Mouse (Mus musculus): ENCODE results near the gene Ovgp1. TPM values are rescaled to one million over a fixed set of nuclear protein-coding genes. Genes with fewer than 3 reads are reported as not detected.

Ovgp1 gene
- 15.8 and 17.3 TPM in 2 replicates for polyA plus RNA-seq (2012; rRNA removed)

DNA sequence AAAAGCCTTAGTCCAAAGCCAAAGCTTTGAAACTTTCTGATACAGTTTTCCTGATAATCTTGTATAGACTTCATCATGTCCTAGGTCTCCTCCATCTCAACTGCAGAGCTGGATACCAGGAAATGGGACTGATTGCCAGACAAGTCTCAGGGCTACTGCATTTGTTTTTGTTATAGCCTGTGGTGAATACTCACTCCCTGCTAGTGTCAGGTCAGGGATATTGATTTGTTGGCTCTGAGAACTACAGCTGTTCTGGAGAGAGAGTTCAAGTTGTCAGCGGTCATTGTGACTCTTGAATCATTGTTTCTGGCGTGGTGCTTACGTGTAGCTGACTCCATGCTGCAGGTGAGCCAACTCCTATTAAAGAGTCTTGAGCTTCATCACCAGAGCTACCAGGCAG lies at the start of gene Ovgp1:
Gene Ovgp1, plus strand, starts transcription at position 301 of the 400 bp plus-strand sequence.
- DNase-seq, result no peak
- H3K4me3 ChIP-seq (replicated peaks; ENCODE audit: insufficient read depth, low read depth, low read length), result no peak within 1 kb of the TSS
- TF ChIP-seq POLR2A (IDR thresholded peaks at IDR 0.05; ENCODE audit: borderline replicate concordance, insufficient read depth, low read length), result no peak
- no peak for TF ChIP-seq CTCF (IDR thresholded peaks at IDR 0.05; ENCODE audit: borderline replicate concordance, insufficient read depth, low read depth, low read length)
- no peak within 1 kb of the TSS for H3K27ac ChIP-seq (ENCODE audit: insufficient read depth, low read length)
- H3K4me1 ChIP-seq (ENCODE audit: control insufficient read depth, insufficient read depth, low read length), result no peaks in the 10 kb centered on the region; the same call in 1 of the 2 replicates
- 66% methylated on average over 3 of the region's 3 CpGs for WGBS
- H3K27me3 ChIP-seq (ENCODE audit: control insufficient read depth, insufficient read depth, low read length), result no peaks in the 10 kb centered on the region

DNA sequence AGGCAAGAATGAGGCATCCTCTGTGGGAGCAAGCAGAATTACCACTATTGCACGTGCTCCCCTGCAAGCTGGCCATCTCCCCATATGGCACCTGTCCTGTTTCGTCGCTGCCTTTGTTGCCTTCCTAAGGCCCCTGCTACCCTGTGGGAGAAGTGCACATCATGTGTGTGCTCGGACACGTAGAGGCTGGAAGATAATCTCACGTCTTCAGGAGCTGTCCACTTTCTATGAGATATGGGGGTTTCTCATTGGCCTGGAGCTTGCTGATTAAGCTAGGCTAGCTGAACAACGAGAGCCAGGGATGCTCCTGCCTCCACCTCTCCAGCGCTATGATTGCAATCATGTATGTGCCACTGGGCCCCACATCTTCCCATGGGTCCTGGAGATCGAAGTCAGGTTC lies 48.9 kb upstream of the Ovgp1 start:
- no peaks in the 10 kb centered on the region for H3K27me3 ChIP-seq (ENCODE audit: control insufficient read depth, insufficient read depth, low read length)
- 77% methylated on average over 9 of the region's 9 CpGs for WGBS
- TF ChIP-seq POLR2A (IDR thresholded peaks at IDR 0.05; ENCODE audit: borderline replicate concordance, insufficient read depth, low read length) (no peak), CTCF (IDR thresholded peaks at IDR 0.05; ENCODE audit: borderline replicate concordance, insufficient read depth, low read depth, low read length) (no peak)
- H3K4me1 ChIP-seq (ENCODE audit: control insufficient read depth, insufficient read depth, low read length), result no peaks in the 10 kb centered on the region
- no peak for DNase-seq
- no peak overlapping the region for H3K4me3 ChIP-seq (replicated peaks; ENCODE audit: insufficient read depth, low read depth, low read length)
- H3K27ac ChIP-seq (ENCODE audit: insufficient read depth, low read length), result no peak overlapping the region

DNA sequence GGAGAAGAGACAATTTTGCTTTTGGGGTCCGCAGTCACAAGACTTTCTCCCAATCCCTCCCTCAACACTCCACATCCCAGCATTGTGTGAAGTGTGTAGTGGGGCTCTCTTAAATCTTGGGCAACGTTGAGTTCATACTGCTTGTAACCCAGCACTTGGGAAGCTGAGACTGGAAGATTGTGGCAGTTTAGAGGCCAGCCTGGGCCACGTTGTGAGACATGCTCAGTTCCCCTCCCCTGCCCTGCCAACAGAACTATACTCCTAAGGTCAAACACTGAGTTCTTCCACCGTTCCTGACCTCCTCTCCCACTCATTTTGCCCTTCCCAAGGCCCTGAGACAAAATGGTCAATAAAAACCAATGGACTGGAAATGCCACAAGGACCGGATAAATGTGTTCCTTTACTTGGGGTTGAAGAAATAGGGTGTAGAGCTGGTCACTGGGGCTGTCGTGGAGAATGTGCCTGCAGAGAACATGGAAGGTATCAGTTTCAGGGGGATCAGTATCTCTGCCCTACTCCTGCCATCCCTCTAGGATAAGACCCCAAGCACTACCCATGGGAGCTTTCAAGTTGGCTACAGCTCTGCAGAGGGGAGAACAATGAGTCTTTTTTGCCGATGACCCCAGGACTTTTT lies 45.8 kb upstream of the Ovgp1 start:
- Histone ChIP-seq H3K27me3 (ENCODE audit: control insufficient read depth, insufficient read depth, low read length) (no peaks in the 10 kb centered on the region), H3K4me1 (ENCODE audit: control insufficient read depth, insufficient read depth, low read length) (no peaks in the 10 kb centered on the region), H3K4me3 (replicated peaks; ENCODE audit: insufficient read depth, low read depth, low read length) (no peak overlapping the region), H3K27ac (ENCODE audit: insufficient read depth, low read length) (no peak overlapping the region)
- 83% methylated on average over 7 of the region's 7 CpGs for whole genome bisulfite sequencing
- TF ChIP-seq POLR2A (IDR thresholded peaks at IDR 0.05; ENCODE audit: borderline replicate concordance, insufficient read depth, low read length) (no peak), CTCF (IDR thresholded peaks at IDR 0.05; ENCODE audit: borderline replicate concordance, insufficient read depth, low read depth, low read length) (no peak)
- DNase-seq, result no peak

DNA sequence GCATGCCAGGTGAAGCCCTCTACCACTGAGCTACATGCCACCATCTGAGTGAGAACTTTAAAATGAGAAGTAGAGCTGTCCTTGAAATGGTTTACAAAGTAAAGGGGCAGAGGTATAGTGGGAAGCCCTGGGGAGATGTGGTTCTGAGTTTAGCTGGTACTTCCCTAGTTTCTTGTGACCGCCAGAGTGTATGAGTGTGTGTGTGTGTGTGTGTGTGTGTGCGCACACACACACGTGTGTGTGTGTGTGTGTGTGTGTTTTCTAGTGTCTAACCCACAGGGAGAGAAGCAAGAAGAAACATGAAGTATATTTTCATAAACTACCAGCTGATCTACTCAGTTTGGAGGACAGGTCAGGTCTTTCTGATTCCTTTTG lies 45.3 kb upstream of the Ovgp1 start:
- no peak for DNase-seq
- H3K27ac ChIP-seq (ENCODE audit: insufficient read depth, low read length), result no peak overlapping the region
- TF ChIP-seq CTCF (IDR thresholded peaks at IDR 0.05; ENCODE audit: borderline replicate concordance, insufficient read depth, low read depth, low read length) (no peak), POLR2A (IDR thresholded peaks at IDR 0.05; ENCODE audit: borderline replicate concordance, insufficient read depth, low read length) (no peak)
- no peak overlapping the region for H3K4me3 ChIP-seq (replicated peaks; ENCODE audit: insufficient read depth, low read depth, low read length)
- H3K4me1 ChIP-seq (ENCODE audit: control insufficient read depth, insufficient read depth, low read length), result no peaks in the 10 kb centered on the region
- WGBS, result 78% methylated on average over 3 of the region's 3 CpGs
- no peaks in the 10 kb centered on the region for H3K27me3 ChIP-seq (ENCODE audit: control insufficient read depth, insufficient read depth, low read length)

DNA sequence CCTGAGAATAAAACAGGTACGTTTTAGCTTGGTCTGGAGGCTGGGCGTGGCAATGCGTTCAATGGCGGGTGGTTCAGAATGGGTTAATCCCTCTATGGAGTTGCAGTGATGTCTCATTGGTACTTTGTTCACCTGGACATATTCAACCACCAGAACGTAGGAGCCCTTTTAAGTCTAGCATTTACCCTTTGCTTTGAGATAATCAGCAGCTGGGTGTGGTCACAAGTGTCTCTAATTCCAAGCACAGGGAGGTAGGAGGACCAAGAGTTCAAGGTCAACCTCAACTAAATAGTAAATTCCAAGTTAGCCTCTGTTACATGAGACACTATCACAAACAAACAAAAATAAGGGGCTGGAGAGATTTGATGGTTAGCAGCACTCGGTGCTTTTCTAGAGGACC lies 44.7 kb upstream of the Ovgp1 start:
- H3K27ac ChIP-seq (ENCODE audit: insufficient read depth, low read length), result no peak overlapping the region
- H3K27me3 ChIP-seq (ENCODE audit: control insufficient read depth, insufficient read depth, low read length), result no peaks in the 10 kb centered on the region
- DNase-seq, result no peak
- 89% methylated on average over 6 of the region's 6 CpGs for WGBS
- TF ChIP-seq CTCF (IDR thresholded peaks at IDR 0.05; ENCODE audit: borderline replicate concordance, insufficient read depth, low read depth, low read length) (no peak), POLR2A (IDR thresholded peaks at IDR 0.05; ENCODE audit: borderline replicate concordance, insufficient read depth, low read length) (no peak)
- H3K4me1 ChIP-seq (ENCODE audit: control insufficient read depth, insufficient read depth, low read length), result no peaks in the 10 kb centered on the region
- H3K4me3 ChIP-seq (replicated peaks; ENCODE audit: insufficient read depth, low read depth, low read length), result no peak overlapping the region

DNA sequence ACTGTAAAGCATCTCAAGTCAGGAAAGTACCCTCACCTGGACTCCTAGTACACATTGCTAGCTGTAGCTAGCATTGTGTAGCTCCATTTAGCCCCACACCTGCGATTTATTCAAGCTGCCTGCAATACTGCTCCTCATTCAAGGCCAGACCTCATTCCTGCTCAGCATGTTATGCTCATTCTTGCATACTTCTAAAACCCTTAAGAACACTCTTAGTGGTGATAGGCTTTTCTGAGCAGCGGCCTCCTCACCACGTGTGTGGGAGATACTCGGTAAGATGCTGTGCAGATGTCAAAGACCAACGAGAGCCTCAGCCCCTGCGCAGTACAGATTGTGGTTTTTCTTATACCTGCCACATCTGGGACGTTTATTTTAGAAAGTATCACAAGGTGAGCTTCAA lies 43.7 kb upstream of the Ovgp1 start:
- Histone ChIP-seq H3K4me3 (replicated peaks; ENCODE audit: insufficient read depth, low read depth, low read length) (no peak overlapping the region), H3K27ac (ENCODE audit: insufficient read depth, low read length) (no peak overlapping the region), H3K27me3 (ENCODE audit: control insufficient read depth, insufficient read depth, low read length) (no peaks in the 10 kb centered on the region), H3K4me1 (ENCODE audit: control insufficient read depth, insufficient read depth, low read length) (no peaks in the 10 kb centered on the region)
- TF ChIP-seq CTCF (IDR thresholded peaks at IDR 0.05; ENCODE audit: borderline replicate concordance, insufficient read depth, low read depth, low read length), result no peak
- TF ChIP-seq POLR2A (IDR thresholded peaks at IDR 0.05; ENCODE audit: borderline replicate concordance, insufficient read depth, low read length), result no peak
- no peak for DNase-seq
- WGBS, result 84% methylated on average over 7 of the region's 7 CpGs

DNA sequence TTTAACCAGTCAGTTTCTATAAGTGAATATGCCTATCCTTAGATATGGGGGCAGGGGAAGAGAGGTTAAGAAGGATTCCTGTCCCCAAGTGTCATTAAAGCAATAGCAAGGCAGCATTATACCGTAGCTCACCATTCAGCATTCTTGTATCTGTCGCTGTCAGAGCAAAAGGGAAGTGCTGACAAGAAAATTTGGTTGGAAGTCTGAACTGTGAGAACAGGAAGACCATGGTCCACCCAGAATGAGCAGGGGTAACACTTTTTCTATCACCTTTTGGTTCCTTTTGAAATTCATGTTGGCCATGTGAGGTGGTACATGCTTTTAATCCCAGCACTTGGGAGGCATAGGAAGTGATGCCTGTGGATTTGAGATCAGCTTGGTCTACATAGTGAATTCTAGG lies 42.4 kb upstream of the Ovgp1 start:
- no peaks in the 10 kb centered on the region for H3K27me3 ChIP-seq (ENCODE audit: control insufficient read depth, insufficient read depth, low read length)
- H3K27ac ChIP-seq (ENCODE audit: insufficient read depth, low read length), result no peak overlapping the region
- 93% methylated on average over 2 of the region's 2 CpGs for WGBS
- no peaks in the 10 kb centered on the region for H3K4me1 ChIP-seq (ENCODE audit: control insufficient read depth, insufficient read depth, low read length)
- no peak for DNase-seq
- no peak overlapping the region for H3K4me3 ChIP-seq (replicated peaks; ENCODE audit: insufficient read depth, low read depth, low read length)
- TF ChIP-seq POLR2A (IDR thresholded peaks at IDR 0.05; ENCODE audit: borderline replicate concordance, insufficient read depth, low read length) (no peak), CTCF (IDR thresholded peaks at IDR 0.05; ENCODE audit: borderline replicate concordance, insufficient read depth, low read depth, low read length) (no peak)

DNA sequence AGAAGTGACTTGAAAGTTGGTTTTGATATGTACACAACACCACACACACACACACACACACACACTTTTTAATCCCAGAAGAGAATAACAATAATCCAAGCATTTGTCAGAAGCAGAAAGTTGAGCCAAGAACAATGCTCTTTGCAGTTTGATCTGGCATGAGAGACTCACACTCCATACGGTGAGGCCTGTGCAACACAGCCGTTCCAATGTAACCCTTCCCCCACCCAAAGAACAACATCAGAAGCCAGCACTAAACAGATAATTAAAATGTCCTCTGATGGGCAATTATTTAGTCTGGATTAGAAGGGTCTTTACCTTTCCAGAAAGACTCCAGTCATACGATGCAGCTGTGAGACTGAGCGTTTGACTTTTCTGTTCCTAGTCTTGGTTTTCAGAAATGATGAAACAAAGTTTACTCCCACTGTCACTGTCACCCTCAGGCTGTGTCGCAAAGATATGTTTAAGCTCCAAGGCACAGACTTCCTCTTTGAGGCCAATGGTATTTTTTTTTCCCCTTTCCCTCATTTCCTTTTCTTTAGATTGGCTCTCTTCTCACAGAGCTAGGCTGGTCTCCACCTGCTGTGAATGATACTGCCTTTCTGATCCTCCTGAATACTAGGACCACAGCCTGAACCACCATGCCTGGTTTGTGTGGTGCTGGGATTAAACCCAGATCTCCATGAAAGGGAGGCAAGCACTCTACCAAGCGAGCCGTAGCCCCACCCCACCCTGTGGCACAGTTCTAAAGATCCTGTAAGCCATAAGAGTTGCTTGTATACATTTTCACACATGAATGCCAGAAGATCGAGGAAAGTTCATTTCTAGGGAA lies 41.1 kb upstream of the Ovgp1 start, which contains the start of gene I830077J02Rik:
Gene I830077J02Rik, minus strand, starts transcription at position 425 of the 832 bp plus-strand sequence.
- no peak for DNase-seq
- Histone ChIP-seq H3K27ac (ENCODE audit: insufficient read depth, low read length) (no peak within 1 kb of the TSS), H3K4me3 (replicated peaks; ENCODE audit: insufficient read depth, low read depth, low read length) (no peak within 1 kb of the TSS), H3K27me3 (ENCODE audit: control insufficient read depth, insufficient read depth, low read length) (no peaks in the 10 kb centered on the region), H3K4me1 (ENCODE audit: control insufficient read depth, insufficient read depth, low read length) (no peaks in the 10 kb centered on the region)
- TF ChIP-seq POLR2A (IDR thresholded peaks at IDR 0.05; ENCODE audit: borderline replicate concordance, insufficient read depth, low read length) (no peak), CTCF (IDR thresholded peaks at IDR 0.05; ENCODE audit: borderline replicate concordance, insufficient read depth, low read depth, low read length) (no peak)
- WGBS, result 81% methylated on average over 8 of the region's 8 CpGs
